Mouse (Mus musculus) limb, embryonic 13.5 days (tissue): ENCODE data around the gene Gm11634. TPM values are rescaled to one million over a fixed set of nuclear protein-coding genes. Genes with fewer than 3 reads are reported as not detected.
"Not testable (repeated sequence)": the region's sequence is repeated elsewhere in the genome, so short reads cannot be mapped to it uniquely, and the experiment has no call there.

Experiments
- ATAC-seq: fragments of 200-750 bp; cut with Nextera tagmentation; 2 replicates; pipeline ENCODE4 v1.8.0; 2017; ENCODE audit warnings: low read depth, moderate number of reproducible peaks, moderate TSS enrichment; ENCODE audit not compliant: low FRiP score
- H3K27ac ChIP-seq: fragments of 300-500 bp; sonication (generic); 2 replicates; pipeline ENCODE4 v1.5.1; 2015; ENCODE audit warnings: inconsistent platforms, mild to moderate bottlenecking, moderate library complexity
- H3K27me3 ChIP-seq: fragments of 300-500 bp; sonication (generic); 2 replicates; pipeline ENCODE4 v1.6.1; 2015; ENCODE audit warnings: mild to moderate bottlenecking, inconsistent platforms
- H3K36me3 ChIP-seq: fragments of 300-500 bp; sonication (generic); 2 replicates; pipeline ENCODE4 v1.6.1; 2015; ENCODE audit warnings: inconsistent platforms, mild to moderate bottlenecking, moderate library complexity
- H3K4me1 ChIP-seq: fragments of 300-500 bp; sonication (generic); 2 replicates; pipeline ENCODE4 v1.6.1; 2015; ENCODE audit warnings: inconsistent platforms
- H3K4me2 ChIP-seq: fragments of 300-500 bp; sonication (generic); replicated peaks from 2 replicates; pipeline ENCODE4 v1.6.1; 2015; ENCODE audit warnings: inconsistent platforms, mild to moderate bottlenecking, moderate library complexity
- H3K4me3 ChIP-seq: fragments of 300-500 bp; sonication (generic); 2 replicates; pipeline ENCODE4 v1.5.1; 2015; ENCODE audit warnings: moderate library complexity, mild to moderate bottlenecking, inconsistent platforms
- H3K9ac ChIP-seq: fragments of 300-500 bp; sonication (generic); 2 replicates; pipeline ENCODE4 v1.6.1; 2015; ENCODE audit warnings: mild to moderate bottlenecking, inconsistent platforms
- H3K9me3 ChIP-seq: fragments of 300-500 bp; sonication (generic); 2 replicates; pipeline ENCODE4 v1.6.1; 2016; ENCODE audit warnings: inconsistent platforms
- WGBS: fragments of 180-500 bp; shearing (Covaris S2); methylation state at CpG from one replicate; pipeline ENCODE4 v1.1.7; 2015; 5-methylcytosine and 5-hydroxymethylcytosine counted together
- polyA plus RNA-seq: library from polyadenylated mRNA; unstranded; fragments of >200 nt; fragmentation: Nextera tagmentation; extraction: Ambion mirVana; gene quantifications from 2 replicates; pipeline ENCODE4 v1.2.1, GENCODE M21; 2015

Gm11634 gene
- polyA plus RNA-seq, 1 experiment from 2014 or later = not detected

GRCm38 (mm10) chr11:101628733-101629417 lies 29.8 kb upstream of the Gm11634 start:
- not testable (repeated sequence) for H3K27me3 ChIP-seq, ATAC-seq, H3K27ac ChIP-seq, H3K9me3 ChIP-seq, H3K4me1 ChIP-seq
- Histone ChIP-seq H3K9ac (peak overlapping the region; percentile 75; the same call in 1 of the 2 replicates), H3K4me2 (peak overlapping the region; percentile 80), H3K4me3 (peak overlapping the region; percentile 55), H3K36me3 (peaks cover 13% of the 10 kb centered on the region)
- 67% methylated on average over 4 of the region's 5 CpGs for WGBS

- H3K27ac ChIP-seq = peak overlapping the region; percentile 99
- H3K27me3 ChIP-seq = no peaks in the 10 kb centered on the region
- WGBS = 0% methylated on average over 33 of the region's 33 CpGs
- H3K36me3 ChIP-seq = peaks cover 5% of the 10 kb centered on the region
- peak overlapping the region; percentile 80 for H3K4me2 ChIP-seq
- ATAC-seq = peak; percentile 69
- H3K9ac ChIP-seq = peak overlapping the region; percentile 75
- 0 out of 2 replicates have a peak, but pooled peaks cover 7% of the 10 kb centered on the region for H3K4me1 ChIP-seq
- no peaks in the 10 kb centered on the region for H3K9me3 ChIP-seq
- peak overlapping the region; percentile 55 for H3K4me3 ChIP-seq
Measured at GRCm38 (mm10) chr11:101627857-101628559, 29.0 kb upstream of the Gm11634 start.

- under 1% methylated on average over 34 of the region's 34 CpGs for WGBS
- Histone ChIP-seq H3K27me3 (no peaks in the 10 kb centered on the region), H3K36me3 (peaks cover 3% of the 10 kb centered on the region), H3K4me3 (peak within 1 kb of the TSS; percentile 55), H3K9me3 (no peaks in the 10 kb centered on the region), H3K4me2 (peak within 1 kb of the TSS; percentile 80), H3K4me1 (0 out of 2 replicates have a peak, but pooled peaks cover 7% of the 10 kb centered on the region), H3K9ac (peak within 1 kb of the TSS; percentile 75), H3K27ac (peak within 1 kb of the TSS; percentile 99)
- ATAC-seq = peak; percentile 92
Measured at GRCm38 (mm10) chr11:101626995-101627856, 28.2 kb upstream of the Gm11634 start, which contains the start of gene Rdm1. Rdm1 (plus strand) TSS chr11:101627195.

GRCm38 (mm10) chr11:101626649-101626994 lies 27.6 kb upstream of the Gm11634 start:
- Histone ChIP-seq H3K9me3 (no peaks in the 10 kb centered on the region), H3K27ac (peak overlapping the region; percentile 99), H3K4me1 (0 out of 2 replicates have a peak, but pooled peaks cover 7% of the 10 kb centered on the region), H3K9ac (peak overlapping the region; percentile 50), H3K27me3 (no peaks in the 10 kb centered on the region), H3K36me3 (no peaks in the 10 kb centered on the region; the same call in none of the 2 replicates), H3K4me2 (peak overlapping the region; percentile 80), H3K4me3 (peak overlapping the region; percentile 55)
- WGBS = 4% methylated on average over 8 of the region's 8 CpGs
- ATAC-seq = peak; percentile 6; the same call in 1 of the 2 replicates

- H3K9ac ChIP-seq, H3K4me3 ChIP-seq, H3K36me3 ChIP-seq, H3K4me2 ChIP-seq, H3K9me3 ChIP-seq, H3K27ac ChIP-seq, ATAC-seq, H3K27me3 ChIP-seq: not testable (repeated sequence)
- WGBS = 85% methylated on average over 11 of the region's 11 CpGs
- H3K4me1 ChIP-seq = peaks cover 17% of the 10 kb centered on the region
Measured at GRCm38 (mm10) chr11:101620022-101620655, 21.1 kb upstream of the Gm11634 start.

GRCm38 (mm10) chr11:101618596-101618995 lies 19.5 kb upstream of the Gm11634 start:
- no peak overlapping the region for H3K27ac ChIP-seq
- ATAC-seq = no peak
- H3K9ac ChIP-seq = no peak overlapping the region
- H3K36me3 ChIP-seq = no peaks in the 10 kb centered on the region
- no peaks in the 10 kb centered on the region for H3K9me3 ChIP-seq
- 86% methylated on average over 3 of the region's 3 CpGs for WGBS
- H3K27me3 ChIP-seq = no peaks in the 10 kb centered on the region
- no peak overlapping the region for H3K4me2 ChIP-seq
- H3K4me1 ChIP-seq = peaks cover 17% of the 10 kb centered on the region
- no peak overlapping the region for H3K4me3 ChIP-seq

- Histone ChIP-seq H3K27ac (no peak overlapping the region), H3K9me3 (no peaks in the 10 kb centered on the region), H3K36me3 (no peaks in the 10 kb centered on the region), H3K4me3 (peak overlapping the region; percentile 12; the same call in 1 of the 2 replicates), H3K4me1 (peaks cover 17% of the 10 kb centered on the region), H3K4me2 (peak overlapping the region; percentile 50), H3K27me3 (no peaks in the 10 kb centered on the region), H3K9ac (no peak overlapping the region)
- ATAC-seq = peak; percentile 67; the same call in 1 of the 2 replicates
- WGBS = 16% methylated on average over 7 of the region's 8 CpGs
Measured at GRCm38 (mm10) chr11:101617849-101618248, 18.8 kb upstream of the Gm11634 start.

- 21% methylated on average over 18 of the region's 18 CpGs for WGBS
- Histone ChIP-seq H3K27ac (no peak overlapping the region), H3K36me3 (no peaks in the 10 kb centered on the region), H3K9me3 (no peaks in the 10 kb centered on the region), H3K9ac (peak overlapping the region; percentile 40), H3K4me1 (peaks cover 17% of the 10 kb centered on the region), H3K4me2 (peak overlapping the region; percentile 50), H3K27me3 (no peaks in the 10 kb centered on the region), H3K4me3 (no peak overlapping the region)
- ATAC-seq = no peak
Measured at GRCm38 (mm10) chr11:101616948-101617767, 18.1 kb upstream of the Gm11634 start.

GRCm38 (mm10) chr11:101616104-101616503 lies 17.0 kb upstream of the Gm11634 start:
- Histone ChIP-seq H3K27ac (no peak overlapping the region), H3K4me1 (peaks cover 17% of the 10 kb centered on the region), H3K9ac (no peak overlapping the region), H3K9me3 (no peaks in the 10 kb centered on the region), H3K4me2 (no peak overlapping the region), H3K27me3 (no peaks in the 10 kb centered on the region), H3K4me3 (no peak overlapping the region), H3K36me3 (no peaks in the 10 kb centered on the region)
- 90% methylated on average over 8 of the region's 8 CpGs for WGBS
- no peak for ATAC-seq

GRCm38 (mm10) chr11:101615380-101615779 lies 16.3 kb upstream of the Gm11634 start:
- Histone ChIP-seq H3K27me3 (no peaks in the 10 kb centered on the region), H3K9me3 (no peaks in the 10 kb centered on the region), H3K4me1 (peaks cover 21% of the 10 kb centered on the region), H3K27ac (no peak overlapping the region), H3K4me3 (no peak overlapping the region), H3K9ac (no peak overlapping the region), H3K4me2 (no peak overlapping the region), H3K36me3 (no peaks in the 10 kb centered on the region)
- ATAC-seq = no peak
- 80% methylated on average over 6 of the region's 6 CpGs for WGBS

- no peak overlapping the region for H3K4me3 ChIP-seq
- H3K9ac ChIP-seq = no peak overlapping the region
- no peak overlapping the region for H3K27ac ChIP-seq
- H3K9me3 ChIP-seq = no peaks in the 10 kb centered on the region
- no peak for ATAC-seq
- no peaks in the 10 kb centered on the region for H3K27me3 ChIP-seq
- WGBS = 75% methylated on average over 4 of the region's 4 CpGs
- peaks cover 22% of the 10 kb centered on the region for H3K4me1 ChIP-seq
- no peaks in the 10 kb centered on the region for H3K36me3 ChIP-seq
- H3K4me2 ChIP-seq = no peak overlapping the region
Measured at GRCm38 (mm10) chr11:101614116-101614515, 15.1 kb upstream of the Gm11634 start.
